Mouse (Mus musculus) kidney, postnatal 4 days (tissue): ENCODE measurements at regions not wholly inside any gene's neighbourhood (a gene's known extent, or its start where the extent isn't known, plus 50 kb on each side); places are given as distances from the start of the nearest gene placed in this dataset.
A peak's percentile ranks its signal among the peaks of the same experiment; 100 is the strongest.

Source experiments
- DNase-seq, 2 experiments: peaks; one replicate each; pipeline ENCODE4 v3.0.0; 2021; ENCODE audit warnings: mixed read lengths in 2 of 2

GRCm38 (mm10) chr14:25015288-25016238 lies 443.4 kb upstream of the Zmiz1 start:
- DNase-seq = peak; percentile 57 to 68

DNA sequence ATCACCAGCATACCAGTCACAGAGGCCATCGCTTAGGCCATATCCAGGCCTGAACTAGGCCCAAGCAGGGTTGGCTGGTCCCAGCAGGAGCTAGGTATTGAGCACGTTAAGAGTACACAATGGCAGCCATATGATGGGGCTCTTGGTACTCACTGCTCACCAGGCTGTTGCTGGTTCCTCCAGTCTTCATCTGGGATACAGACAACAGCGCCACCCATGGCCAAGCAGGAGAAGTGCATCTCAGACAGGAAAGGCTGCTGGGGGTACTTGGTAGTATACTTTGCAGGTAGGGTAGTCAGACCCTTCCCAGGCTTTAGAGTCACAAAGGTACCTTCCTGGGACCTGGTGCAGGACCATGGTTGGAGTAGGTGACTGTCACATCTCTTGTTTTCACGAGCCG lies 441.1 kb upstream of the Zmiz1 start:
- peak in 1 of 2 experiments; percentile 14 for DNase-seq

GRCm38 (mm10) chr14:25019306-25019905 lies 439.6 kb upstream of the Zmiz1 start:
- peak in 1 of 2 experiments; percentile 9 for DNase-seq

GRCm38 (mm10) chr14:25022523-25023269 lies 436.3 kb upstream of the Zmiz1 start:
- DNase-seq = peak in 1 of 2 experiments; percentile 9

- DNase-seq = no peak
Observed at GRCm38 (mm10) chr14:25023270-25023800, 435.6 kb upstream of the Zmiz1 start.

DNA sequence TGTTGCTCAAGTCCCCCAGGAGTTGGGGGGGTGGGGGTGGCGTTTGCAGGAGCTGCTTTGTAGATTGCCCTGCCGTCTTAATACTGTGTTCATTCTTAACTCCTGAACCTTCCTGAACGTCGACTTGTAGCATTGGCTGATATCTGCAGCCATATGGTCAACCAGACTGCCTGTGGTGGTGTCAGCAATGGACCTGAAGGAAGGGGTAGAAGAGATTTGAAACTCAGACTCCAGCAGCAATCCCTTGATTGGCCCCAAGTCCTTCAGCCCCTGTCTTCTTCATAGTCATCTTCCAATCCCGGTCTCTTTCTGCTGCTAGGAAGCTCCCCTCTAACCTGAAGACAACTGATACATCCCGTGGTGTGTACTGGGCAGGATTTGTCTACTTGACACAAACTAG lies 433.9 kb upstream of the Zmiz1 start:
- no peak for DNase-seq

GRCm38 (mm10) chr14:25027076-25027475 lies 431.9 kb upstream of the Zmiz1 start:
- no peak for DNase-seq

DNA sequence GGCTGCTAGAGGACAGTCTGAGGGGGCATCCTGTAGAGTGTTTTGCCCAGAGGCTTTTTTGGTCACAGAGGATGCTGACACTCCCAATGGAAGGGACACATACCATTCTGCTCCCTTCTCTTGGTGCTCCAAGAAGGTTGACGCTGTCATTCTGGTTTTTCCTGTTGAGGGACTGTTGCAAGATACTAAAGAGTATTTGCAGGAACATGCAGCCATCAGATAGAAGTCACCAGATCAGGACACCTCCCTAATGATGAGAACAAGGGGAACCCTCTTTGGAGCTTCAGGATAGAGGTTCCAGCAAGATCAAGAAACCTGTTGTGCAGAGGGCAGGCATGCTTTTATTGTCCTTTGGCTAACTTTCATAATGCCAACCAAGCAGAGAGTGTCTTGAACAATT lies 431.1 kb upstream of the Zmiz1 start:
- DNase-seq = no peak

GRCm38 (mm10) chr14:25030881-25031280 lies 428.1 kb upstream of the Zmiz1 start:
- DNase-seq = no peak

- no peak for DNase-seq
Observed at GRCm38 (mm10) chr14:25031756-25032680, 427.0 kb upstream of the Zmiz1 start.

GRCm38 (mm10) chr14:25032899-25033298 lies 426.1 kb upstream of the Zmiz1 start:
- DNase-seq = no peak

DNA sequence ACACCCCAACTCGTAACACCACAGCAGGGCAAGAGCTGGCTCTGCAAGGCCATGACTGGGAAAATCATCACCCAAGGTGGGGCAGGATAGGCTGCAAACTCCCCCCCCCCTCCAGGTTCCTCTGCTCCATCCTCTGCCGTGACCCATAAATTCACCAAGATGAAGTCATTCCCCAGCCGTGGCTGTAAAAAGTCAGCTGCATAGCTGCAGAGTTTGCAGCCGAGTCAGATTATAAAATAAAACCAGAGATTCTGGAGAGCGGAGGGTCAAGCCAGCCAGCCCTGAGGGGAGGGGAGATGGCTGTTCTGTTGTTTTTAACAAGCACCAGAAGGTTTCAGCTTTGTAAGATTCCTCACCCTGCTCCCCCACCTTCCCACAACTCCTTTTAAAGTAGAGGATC lies 416.7 kb upstream of the Zmiz1 start:
- DNase-seq = peak; percentile 32 to 47

DNA sequence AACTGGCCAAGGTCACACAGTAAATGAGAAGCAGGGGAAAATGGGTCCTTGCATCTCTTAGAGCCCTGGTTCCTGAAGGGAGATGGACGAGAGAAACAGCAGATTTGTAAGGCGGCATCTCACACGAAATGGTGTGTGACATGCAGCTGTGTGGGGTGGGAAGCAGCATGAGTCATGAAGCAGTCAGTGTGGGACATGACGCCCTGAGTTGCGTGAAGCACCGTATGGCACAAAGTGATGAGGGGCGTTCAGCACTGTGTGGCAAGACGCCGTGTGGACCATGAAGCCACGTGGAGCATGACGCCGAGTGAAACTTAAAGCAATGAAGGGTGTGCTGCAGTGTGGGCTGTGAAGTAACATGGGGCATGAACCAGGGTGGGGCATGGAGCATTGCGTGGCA lies 414.9 kb upstream of the Zmiz1 start:
- DNase-seq = no peak

DNA sequence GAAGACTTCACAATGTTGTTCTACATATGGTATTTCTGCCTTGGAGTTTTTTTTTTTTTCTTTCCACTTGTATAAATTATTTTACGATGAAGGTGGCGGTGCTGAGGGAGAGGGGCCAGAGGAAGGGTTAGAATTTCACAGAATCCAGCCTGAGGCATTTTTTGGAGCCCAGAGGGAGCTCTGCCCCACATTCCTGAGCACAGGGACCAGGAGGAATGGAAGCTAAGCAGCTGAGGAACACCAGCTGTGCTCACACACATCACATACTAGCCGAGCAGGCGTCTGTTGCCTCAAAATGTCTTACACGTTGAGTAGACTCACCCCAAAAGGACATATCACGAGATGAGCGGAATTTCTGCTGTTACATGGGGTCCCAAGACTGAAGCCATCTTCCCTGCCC lies 414.1 kb upstream of the Zmiz1 start:
- DNase-seq = peak; percentile 30 to 38

GRCm38 (mm10) chr14:25050674-25051251 lies 408.2 kb upstream of the Zmiz1 start:
- no peak for DNase-seq

- no peak for DNase-seq
Observed at GRCm38 (mm10) chr14:25052175-25052574, 406.8 kb upstream of the Zmiz1 start.

- no peak for DNase-seq
Observed at GRCm38 (mm10) chr14:25059351-25059750, 399.6 kb upstream of the Zmiz1 start.

- no peak for DNase-seq
Observed at GRCm38 (mm10) chr14:25060285-25060684, 398.7 kb upstream of the Zmiz1 start.

- no peak for DNase-seq
Observed at GRCm38 (mm10) chr14:25063090-25063489, 395.9 kb upstream of the Zmiz1 start.

DNA sequence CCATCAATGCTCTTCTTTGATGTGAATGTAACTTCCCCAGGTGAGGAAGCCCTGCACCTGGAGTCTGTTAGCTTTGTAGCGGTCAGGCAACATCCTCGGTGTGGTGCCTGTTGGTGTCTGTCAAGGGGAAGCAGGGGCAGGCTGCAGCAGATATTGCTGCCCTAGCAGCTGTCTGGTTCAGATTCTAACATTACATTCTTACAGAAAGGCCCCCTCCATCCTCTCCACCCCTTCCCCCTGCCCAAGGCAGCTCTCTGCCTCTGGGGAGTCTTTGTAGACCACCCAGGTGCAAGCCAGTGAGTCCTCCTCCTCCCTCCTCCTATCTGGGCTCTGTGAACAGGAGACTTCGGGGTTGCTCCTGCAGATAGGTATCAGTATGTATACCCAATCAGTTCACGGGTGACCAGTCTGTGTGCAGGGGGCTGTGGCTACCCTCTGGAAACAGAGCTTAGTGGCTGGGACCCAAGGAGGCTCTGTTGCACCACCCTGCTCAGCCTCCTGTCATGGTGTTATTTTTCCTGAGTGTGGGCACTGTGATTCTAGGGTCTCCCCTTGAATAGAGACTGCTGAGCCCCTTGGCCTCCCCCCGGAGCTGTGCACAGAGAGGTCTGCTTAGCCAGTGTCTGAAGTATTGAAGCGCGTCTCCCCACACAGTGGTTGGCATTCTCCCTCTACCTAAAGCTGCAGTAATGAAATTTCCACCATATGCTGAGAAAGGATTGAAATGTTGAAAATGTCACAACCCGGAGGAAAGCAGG lies 394.6 kb upstream of the Zmiz1 start:
- DNase-seq = no peak

DNA sequence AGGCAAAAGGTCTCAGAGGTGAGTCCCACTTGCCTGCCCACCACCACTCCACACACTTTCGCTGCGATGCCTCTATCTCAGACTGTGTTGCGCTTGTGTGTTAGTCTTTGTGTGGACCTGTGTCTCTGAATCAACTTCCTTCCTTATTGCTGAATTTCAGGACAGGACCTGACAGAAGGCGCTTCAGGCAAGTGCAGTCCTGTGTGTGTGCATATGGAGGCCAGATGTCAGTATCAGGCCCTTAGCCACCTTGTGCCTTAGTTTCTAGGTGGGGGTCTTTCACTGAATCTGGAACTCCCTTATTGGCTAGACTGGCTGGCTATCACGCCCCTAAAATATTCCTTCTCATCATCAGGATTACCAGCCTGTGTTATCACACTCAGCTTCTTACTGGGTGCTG lies 391.6 kb upstream of the Zmiz1 start:
- DNase-seq = no peak
